Mouse (Mus musculus): ENCODE data around the gene Blmh.

DNA sequence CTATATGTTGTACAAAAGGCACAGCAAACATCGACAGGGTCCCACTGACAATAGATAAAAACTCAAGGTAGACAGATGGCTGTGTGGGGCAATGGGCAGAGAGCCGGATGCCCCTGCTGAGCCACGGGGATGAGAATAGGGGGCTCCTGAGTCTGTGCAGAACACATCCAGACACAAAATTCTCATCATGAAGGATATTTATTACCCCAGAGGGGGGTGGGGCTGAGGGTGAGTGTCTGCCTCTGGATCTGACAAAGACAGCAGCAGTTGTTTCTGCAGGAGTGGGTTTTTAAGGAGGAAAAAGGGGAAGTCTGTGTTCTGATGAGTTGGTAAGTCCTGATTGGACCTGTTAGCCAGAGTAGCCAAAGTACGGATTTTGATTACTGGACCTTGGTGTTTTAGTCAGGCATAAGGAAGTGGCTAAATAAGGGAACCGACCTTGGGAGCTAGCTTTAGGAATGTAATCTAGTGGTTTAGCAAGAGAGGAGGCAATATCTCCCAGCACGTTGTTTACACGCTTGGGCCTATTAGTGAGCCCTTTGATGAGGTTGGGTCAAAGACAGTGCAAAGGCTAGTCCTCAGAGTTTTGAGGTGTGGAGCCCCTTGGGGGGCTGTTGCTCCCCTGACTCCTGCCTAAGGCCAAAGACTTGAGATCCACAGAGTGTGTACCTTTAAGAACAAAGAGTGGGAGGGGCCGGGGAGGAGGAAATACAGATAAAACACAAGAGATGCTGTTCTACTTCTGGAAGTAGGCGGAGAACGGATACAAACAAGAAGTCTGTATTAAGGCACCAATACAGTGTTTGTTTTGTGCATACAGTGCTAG is 35.1 kb upstream of the Blmh start:
- TF ChIP-seq CTCF (IDR thresholded peaks at IDR 0.05; ENCODE audit: low read depth): no peak
- TF ChIP-seq EP300 (optimal IDR thresholded peaks at IDR 0.05): no peak
